Mouse (Mus musculus) Patski (cell line): Measurements from ENCODE around the gene Pole2. TPM values are rescaled to one million over a fixed set of nuclear protein-coding genes. Genes with fewer than 3 reads are reported as not detected.

Experiments
- ATAC-seq: fragments of 100-300 bp; one replicate; pipeline ENCODE4 v1.8.0; 2021
- CTCF ChIA-PET: fragments of 350-600 bp; sonication (Branson Sonifier 250); formaldehyde crosslinking; loops from one replicate; lab custom pipeline; 2022; ENCODE audit warnings: inconsistent platforms; lab: Charles Lee
- POLR2A ChIA-PET: fragments of 350-600 bp; sonication (Branson Sonifier 250); formaldehyde crosslinking; loops from one replicate; lab custom pipeline; 2022; ENCODE audit warnings: antibody characterized with exemption, inconsistent platforms; lab: Charles Lee
- DNase-seq: peaks from one replicate; pipeline ENCODE4 v3.0.0-alpha.2; 2011; ENCODE audit warnings: low read depth, low spot score
- H3K27me3 ChIP-seq: fragments of 371-371 bp; one replicate; pipeline ENCODE4 v1.5.1; 2021
- CTCF ChIP-seq: fragments of 100-300 bp; IDR thresholded peaks from one replicate; pipeline ENCODE4 v1.5.1; 2021
- in situ Hi-C: fragments of 300-500 bp; cut with MboI; formaldehyde crosslinking; loops from 3 replicates; pipeline ENCODE4 v1.11.1; 2018; ENCODE audit warnings: low pct_unique_long_range_greater_than_20kb, mixed read lengths
- polyA plus RNA-seq: library from polyadenylated mRNA; unstranded; gene quantifications from one replicate; pipeline ENCODE4 v1.2.3, GENCODE M21; 2021

Pole2 gene
- polyA plus RNA-seq, 1 experiment from 2014 or later: 6.1 TPM

DNA sequence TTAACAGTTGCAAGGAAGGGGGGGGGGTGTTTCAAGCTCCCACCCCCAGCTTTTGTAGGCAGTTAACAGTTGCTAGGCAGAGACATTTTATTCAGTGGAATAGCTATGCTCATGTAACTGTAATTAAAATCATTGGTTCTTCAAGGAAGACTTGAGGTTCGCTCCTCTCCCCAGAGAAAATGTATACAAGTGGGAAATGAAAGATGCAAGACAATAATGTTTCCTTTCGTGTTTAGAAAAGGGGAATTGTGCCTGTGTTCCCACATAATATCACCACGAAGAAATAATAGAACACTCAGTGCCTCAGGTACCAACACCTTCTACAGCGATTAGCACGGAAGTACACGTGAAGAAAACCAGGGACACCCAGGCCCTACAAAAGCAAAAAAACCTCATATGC lies 12.9 kb upstream of the Pole2 start, which contains the start of gene Klhdc1:
Gene Klhdc1 (plus strand): TSS at position 301 of the 400 bp plus-strand sequence.
- DNase-seq (no peak), ATAC-seq (no peak)
- ChIA-PET POLR2A (no interaction called here), CTCF (interaction anchor here (2.6 kb wide), 1 partner anchor 11 kb away, joined by 6 read pairs; no protein-coding TSS in a partner anchor)
- no peaks in the 10 kb centered on the region for H3K27me3 ChIP-seq
- no peak for TF ChIP-seq CTCF
- in situ Hi-C loops: no loop called here

DNA sequence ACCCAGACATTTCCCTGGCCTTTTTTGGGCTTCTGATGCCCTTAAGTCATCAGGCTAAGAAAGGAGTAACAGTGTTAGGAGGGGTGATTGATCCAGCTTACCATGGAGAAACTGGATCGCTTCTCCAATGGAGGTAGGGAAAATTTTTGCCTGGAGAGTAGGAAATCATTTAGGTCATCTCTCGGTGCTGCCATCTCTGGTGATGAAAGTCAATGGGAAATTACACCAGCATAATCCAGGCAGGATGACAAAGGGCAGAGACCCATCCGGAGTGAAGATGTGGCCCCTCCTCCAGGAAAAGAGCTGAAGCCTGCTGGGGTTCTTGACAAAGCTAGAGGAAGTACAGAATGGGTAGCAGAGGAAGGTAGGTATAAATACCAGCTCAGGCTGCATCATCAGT lies 10.3 kb upstream of the Pole2 start:
- CTCF ChIA-PET: no interaction called here
- POLR2A ChIA-PET: no interaction called here

DNA sequence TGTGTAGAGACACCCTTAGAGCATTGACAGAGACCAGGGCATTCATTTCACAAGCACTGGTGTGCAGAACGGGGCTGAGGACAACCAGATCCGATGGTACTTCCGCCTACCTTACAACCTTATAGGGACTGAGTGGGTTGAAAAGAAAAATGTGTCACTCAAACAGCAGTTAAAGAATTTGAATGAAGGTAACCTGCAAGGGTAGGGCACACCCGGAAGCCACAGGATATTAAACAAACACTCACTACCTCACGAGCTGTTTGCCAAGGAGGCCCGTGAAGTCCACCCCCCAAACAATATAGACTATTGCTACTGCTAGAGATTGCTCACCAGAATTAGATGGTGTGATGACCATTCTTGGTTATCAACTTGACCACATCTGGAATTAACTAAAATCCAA lies 7.8 kb upstream of the Pole2 start:
- in situ Hi-C loops: no loop called here
- ATAC-seq: no peak
- CTCF ChIA-PET: no interaction called here

More for the DNA sequence above, 10.3 kb upstream of the Pole2 start:
- TF ChIP-seq CTCF: no peak
- in situ Hi-C loops: no loop called here
- no peak for ATAC-seq
- no peak for DNase-seq
- no peaks in the 10 kb centered on the region for H3K27me3 ChIP-seq

DNA sequence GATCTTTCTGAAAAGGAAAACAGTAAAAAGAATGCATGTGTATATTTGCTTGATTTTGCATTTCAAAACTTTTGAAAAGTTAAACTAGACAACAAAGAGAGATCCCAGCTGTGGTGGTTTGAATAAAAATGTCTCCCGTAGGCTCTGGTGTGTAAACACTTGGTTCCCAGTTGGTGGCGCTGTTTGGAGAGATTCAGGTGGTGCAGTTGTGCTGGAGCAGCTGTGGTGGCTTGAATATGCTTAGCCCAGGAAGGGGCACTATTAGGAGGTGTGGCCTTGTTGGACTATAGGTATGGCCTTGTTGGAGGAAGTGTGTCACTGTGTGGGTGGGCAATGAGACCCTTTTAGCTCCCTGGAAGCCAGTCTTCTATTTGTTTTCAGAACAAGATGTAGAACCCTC lies 1.3 kb upstream of the Pole2 start:
- no peaks in the 10 kb centered on the region for H3K27me3 ChIP-seq
- ChIA-PET POLR2A (no interaction called here), CTCF (interaction anchor here (1.6 kb wide), 1 partner anchor 12 kb away, joined by 6 read pairs; the partner anchor contains the start of gene Klhdc1)
- no peak for ATAC-seq
- peak; percentile 34 for TF ChIP-seq CTCF
- no peak for DNase-seq
- in situ Hi-C loops: no loop called here

More for the DNA sequence above, 7.8 kb upstream of the Pole2 start:
- POLR2A ChIA-PET: no interaction called here
- H3K27me3 ChIP-seq: no peaks in the 10 kb centered on the region
- TF ChIP-seq CTCF: no peak
- DNase-seq: no peak

DNA sequence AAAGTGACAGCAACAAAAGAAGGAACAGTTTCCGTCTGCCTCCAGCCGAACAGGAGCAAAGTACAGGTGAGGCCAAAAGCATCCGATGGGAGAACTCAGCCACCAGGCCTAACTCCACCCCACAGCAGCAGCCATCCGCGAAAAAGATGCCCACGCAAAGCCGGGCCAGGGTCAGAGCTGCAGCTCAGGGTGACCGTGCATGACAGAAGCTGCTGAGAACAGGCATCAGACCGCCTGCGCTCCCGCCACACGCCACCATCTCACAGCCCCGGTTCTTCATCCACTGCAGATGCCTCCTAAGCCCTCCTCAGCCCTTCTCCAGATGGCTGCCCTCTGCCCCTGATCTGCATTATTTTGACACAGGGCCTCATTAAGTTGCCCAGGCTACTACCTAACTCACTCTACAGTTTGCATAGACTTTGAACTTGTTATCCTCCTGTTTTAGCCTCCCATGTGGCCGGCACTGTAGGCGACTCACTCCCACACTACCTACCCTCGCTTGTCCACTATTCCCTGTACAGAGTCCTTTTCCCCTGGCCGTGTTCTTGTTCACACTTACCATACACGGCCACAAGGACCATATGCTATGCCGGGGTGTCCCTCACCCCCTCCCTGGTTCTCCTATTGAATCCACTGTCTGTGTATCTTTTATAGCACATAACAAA lies 7.2 kb downstream of the Pole2 start:
- no peak for ATAC-seq
- no peaks in the 10 kb centered on the region for H3K27me3 ChIP-seq

DNA sequence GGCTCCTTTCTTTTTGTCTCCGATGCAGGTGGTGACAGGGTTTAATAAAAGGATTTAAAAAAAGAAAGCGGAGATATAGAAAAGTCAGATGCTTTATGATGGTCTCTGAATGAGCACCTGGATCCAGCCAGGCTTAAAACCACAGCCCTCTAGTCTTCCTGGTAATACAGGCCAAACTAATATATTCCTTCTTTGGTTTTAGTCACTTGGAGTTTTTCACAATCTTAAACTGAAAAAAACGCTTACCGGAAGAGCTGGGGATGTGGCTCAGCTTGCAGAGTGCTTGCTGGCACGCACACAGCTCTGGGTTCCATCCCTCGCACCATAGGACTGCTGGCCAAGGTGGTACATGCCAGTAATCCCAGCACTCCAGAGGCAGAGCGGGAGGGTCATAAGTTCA lies 11.4 kb downstream of the Pole2 start:
- H3K27me3 ChIP-seq: no peaks in the 10 kb centered on the region
- in situ Hi-C loops: loop anchor here (25.0 kb wide), 1 partner anchor 371 kb away; the partner anchor contains the start of gene Vcpkmt
- DNase-seq: no peak
- ChIA-PET CTCF (no interaction called here), POLR2A (no interaction called here)
- no peak for ATAC-seq
- TF ChIP-seq CTCF: no peak

More for the DNA sequence above, 7.2 kb downstream of the Pole2 start:
- ChIA-PET CTCF (no interaction called here), POLR2A (no interaction called here)
- no peak for TF ChIP-seq CTCF
- in situ Hi-C loops: loop anchor here (25.0 kb wide), 1 partner anchor 367 kb away; the partner anchor contains the start of gene Vcpkmt
- no peak for DNase-seq

DNA sequence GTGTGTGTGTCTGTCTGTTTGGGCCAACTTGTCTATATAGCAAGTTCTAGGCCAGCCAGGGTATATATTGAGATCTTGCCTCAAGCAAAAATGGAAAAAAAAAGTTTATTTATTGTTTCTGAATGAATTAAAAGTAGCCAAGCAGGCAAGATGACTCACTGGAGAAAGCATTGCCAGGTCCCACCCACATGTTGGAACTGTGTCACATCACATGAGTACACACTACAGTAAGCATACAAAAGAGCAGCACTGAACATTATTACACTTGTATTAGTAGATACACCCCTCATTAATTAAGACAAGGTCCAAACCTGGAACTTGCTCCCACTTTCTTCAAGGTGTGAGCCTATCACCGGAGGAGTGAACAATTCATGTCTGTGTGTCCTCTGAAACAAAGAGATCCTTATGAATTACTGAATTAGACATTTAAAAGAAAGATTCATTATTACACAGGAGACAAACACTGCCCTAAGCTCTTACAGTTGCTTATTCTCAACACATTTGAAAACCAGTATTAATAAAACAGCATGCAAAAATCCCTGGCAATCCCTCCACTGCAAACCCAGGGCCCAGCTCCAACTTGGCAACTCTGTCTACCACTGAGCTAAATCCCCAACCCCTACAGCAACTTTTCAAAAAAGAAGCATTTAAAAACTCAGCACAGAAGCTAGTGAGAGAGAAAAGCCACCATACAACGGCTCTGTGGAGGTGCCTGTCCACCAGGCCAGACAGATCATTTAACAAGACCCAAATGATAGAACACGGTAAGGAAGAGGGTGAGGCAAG lies 12.8 kb downstream of the Pole2 start:
- no peaks in the 10 kb centered on the region for H3K27me3 ChIP-seq
- in situ Hi-C loops: loop anchor here (5.0 to 25.0 kb wide), 2 partner anchors 92 to 372 kb away; partner anchors contain the start of gene Vcpkmt
- CTCF ChIA-PET: no interaction called here
- POLR2A ChIA-PET: interaction anchor here (0.6 kb wide), 1 partner anchor 87 kb away, joined by 3 read pairs; no protein-coding TSS in a partner anchor
- DNase-seq: no peak
- TF ChIP-seq CTCF: no peak
- no peak for ATAC-seq

DNA sequence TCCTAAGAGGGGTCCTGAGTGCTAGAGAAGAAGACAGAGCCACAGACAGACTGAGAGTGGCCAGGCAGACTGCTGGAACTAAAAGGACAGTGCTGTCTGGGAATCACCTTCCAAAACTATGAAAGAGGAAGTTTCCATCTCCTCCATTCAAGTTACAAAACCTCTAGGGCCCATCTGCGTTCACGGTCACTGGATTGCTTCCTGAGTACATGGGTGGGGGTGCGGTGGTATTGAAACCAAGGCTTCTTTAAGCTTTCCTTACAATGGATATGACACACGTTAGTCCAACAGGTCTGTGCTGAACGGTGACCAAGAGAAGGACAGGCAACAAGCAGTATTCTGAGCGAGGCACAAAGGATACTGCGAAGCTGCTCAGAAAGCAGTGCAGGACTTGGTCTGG lies 13.6 kb downstream of the Pole2 start:
- ChIA-PET CTCF (no interaction called here), POLR2A (no interaction called here)
- no peak for ATAC-seq
- in situ Hi-C loops: loop anchor here (5.0 to 25.0 kb wide), 2 partner anchors 93 to 373 kb away; partner anchors contain the start of gene Vcpkmt
- DNase-seq: no peak
- TF ChIP-seq CTCF: no peak
- no peaks in the 10 kb centered on the region for H3K27me3 ChIP-seq

DNA sequence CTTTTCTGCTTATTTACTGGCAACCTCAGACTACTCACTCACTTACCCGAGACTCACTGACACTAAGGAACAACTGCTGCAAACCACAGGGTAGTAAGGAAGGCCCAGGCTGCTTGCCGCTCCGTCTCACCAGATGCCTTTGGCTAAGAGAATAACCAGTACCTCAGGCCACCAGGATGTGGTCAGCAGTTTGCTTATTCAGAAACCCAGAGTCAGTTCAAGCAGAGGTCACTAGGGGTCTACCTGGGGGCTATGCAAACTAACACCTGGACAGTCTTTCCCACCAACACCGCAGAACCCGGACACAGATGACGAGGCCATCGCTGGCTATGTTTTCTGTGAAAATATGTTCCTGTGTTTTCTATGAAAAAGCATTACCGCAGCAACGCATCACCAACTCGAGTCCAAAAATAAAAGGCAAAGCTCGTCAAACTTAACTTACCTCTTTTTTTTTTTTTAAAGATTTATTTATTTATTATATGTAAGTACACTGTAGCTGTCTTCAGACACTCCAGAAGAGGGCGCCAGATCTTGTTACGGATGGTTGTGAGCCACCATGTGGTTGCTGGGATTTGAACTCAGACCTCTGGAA lies 14.7 kb downstream of the Pole2 start:
- POLR2A ChIA-PET: no interaction called here
- in situ Hi-C loops: loop anchor here (5.0 to 25.0 kb wide), 2 partner anchors 94 to 374 kb away; partner anchors contain the start of gene Vcpkmt
- CTCF ChIA-PET: no interaction called here

DNA sequence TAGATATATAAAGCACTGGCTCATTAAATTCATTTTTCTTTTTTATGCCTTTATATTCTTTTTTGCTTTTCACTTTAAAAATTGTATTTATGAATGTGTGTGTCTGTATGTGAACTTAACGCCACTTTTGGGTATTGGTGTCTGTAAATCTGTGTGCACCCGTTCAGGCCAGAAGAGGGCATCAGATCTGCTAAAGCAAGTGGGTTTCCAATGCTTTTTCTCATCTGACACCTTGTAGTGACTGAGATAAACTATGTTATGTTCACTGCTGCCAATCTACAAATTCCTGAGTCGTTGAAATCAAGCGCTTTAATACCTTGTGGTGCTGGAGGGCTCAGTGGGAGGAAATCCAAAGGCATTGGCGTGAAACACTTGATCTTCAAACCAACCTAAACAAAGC lies 16.9 kb downstream of the Pole2 start:
- CTCF ChIA-PET: no interaction called here
- H3K27me3 ChIP-seq: no peaks in the 10 kb centered on the region
- ATAC-seq (no peak), DNase-seq (no peak)
- TF ChIP-seq CTCF: peak; percentile 49
- in situ Hi-C loops: loop anchor here (5.0 to 25.0 kb wide), 2 partner anchors 96 to 376 kb away; partner anchors contain the start of gene Vcpkmt
- POLR2A ChIA-PET: no interaction called here

More for the DNA sequence above, 14.7 kb downstream of the Pole2 start:
- no peak for DNase-seq
- H3K27me3 ChIP-seq: no peaks in the 10 kb centered on the region
- no peak for ATAC-seq
- TF ChIP-seq CTCF: peak; percentile 42
